Mouse (Mus musculus): ENCODE results near the gene Spindoc. TPM values are rescaled to one million over a fixed set of nuclear protein-coding genes. Genes with fewer than 3 reads are reported as not detected.

Spindoc gene
- 10.6 TPM for polyA plus RNA-seq (2014; fragmentation: Illumina TruSeq; extraction: RNeasy Lipid Tissue Mini Kit (QIAGEN cat#74804); ENCODE audit: low read depth, low replicate concordance)

DNA sequence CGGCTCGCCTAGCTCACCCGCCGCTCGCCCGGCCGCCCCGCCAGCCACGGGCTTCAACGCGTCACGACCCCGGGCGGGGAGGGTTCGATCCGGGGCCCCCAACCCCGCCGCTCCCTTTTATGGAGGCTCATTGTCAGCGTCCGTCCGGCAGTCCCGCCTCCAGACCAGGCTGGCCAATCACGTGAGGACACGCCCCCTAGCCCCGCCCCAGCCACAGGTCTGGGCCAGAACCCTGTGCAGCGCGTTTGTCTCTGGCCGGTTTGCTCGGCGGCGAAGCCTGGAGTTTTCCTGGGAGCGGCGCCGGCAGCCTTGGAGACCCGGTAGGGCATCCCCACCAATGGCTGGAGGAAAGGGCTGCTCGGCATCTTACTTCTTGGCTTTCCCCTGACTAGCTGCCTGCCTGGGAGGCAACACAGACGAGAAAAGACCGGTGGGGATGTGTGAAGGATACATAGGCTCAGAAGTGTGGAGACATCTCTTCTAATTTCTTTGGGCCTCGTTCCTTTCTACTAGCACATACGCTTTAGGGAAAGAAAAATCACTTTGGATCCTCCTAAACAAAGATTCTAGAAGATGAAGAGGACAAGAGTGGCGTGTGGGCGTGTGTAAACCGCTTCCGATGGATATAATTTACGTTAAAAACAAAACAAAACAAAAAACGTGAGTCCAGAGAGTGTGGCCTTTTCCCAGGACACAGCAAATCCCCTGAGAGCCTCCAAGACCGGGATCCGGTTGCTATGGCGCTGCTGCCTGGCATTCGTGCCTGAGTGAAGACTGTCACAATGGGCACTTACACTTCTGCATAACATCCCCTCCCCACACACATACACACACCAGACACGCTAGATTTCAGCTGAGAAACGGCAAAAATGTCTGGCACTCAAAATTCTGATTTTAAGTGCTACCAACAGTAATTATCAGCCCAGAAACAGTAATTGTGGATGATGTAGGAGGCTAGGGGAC is at the start of gene Spindoc:
Spindoc (minus strand) TSS at position 92 of the 963 bp plus-strand sequence.

DNA sequence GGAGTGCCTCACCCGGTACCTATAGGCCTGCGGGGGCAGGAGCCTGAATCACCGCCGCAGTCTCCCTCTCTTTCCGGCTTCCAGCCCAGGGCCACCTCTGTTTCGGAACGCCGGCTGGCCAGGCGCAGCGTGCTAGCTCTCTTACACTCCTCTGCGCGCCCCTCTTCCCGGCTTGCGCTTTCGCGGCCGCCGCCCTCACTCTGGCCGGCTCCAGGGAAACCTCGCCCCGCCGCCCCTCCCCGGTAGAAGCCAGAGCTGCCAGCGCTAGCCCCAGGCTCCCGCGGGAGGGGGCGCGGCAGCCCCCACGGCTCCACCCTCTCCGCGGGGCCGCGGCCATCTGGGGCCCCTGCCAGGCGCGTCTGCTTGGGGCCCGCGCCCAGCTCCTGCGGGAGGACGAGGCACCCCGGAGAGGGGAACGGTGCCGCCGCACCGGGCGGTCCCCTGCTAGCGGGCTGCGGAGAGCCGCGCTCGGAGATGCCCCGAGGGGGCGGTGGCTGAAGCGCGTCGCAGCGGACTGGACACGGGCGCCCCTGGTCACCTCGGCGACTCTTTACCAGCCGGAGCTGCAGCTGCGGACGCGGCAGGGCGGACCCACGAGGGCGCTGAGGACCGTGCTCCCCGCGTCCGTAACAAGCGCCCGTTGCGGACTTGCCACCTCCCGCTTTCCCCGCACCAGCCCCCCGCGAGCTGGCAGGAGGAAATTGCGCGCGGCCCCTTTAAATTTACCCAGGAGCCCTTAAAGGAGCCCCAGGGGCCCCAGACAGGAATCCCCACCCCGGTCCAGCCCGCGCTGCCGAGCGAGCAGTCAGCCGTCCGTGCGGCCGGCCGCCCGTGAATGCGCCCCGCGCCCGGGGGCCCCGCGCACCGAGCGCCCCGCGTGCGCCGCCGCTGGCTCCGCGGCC is 34.3 kb upstream of the Spindoc start, which contains the start of gene 2700081O15Rik:
2700081O15Rik (plus strand) TSS at position 792 of the 902 bp plus-strand sequence.

DNA sequence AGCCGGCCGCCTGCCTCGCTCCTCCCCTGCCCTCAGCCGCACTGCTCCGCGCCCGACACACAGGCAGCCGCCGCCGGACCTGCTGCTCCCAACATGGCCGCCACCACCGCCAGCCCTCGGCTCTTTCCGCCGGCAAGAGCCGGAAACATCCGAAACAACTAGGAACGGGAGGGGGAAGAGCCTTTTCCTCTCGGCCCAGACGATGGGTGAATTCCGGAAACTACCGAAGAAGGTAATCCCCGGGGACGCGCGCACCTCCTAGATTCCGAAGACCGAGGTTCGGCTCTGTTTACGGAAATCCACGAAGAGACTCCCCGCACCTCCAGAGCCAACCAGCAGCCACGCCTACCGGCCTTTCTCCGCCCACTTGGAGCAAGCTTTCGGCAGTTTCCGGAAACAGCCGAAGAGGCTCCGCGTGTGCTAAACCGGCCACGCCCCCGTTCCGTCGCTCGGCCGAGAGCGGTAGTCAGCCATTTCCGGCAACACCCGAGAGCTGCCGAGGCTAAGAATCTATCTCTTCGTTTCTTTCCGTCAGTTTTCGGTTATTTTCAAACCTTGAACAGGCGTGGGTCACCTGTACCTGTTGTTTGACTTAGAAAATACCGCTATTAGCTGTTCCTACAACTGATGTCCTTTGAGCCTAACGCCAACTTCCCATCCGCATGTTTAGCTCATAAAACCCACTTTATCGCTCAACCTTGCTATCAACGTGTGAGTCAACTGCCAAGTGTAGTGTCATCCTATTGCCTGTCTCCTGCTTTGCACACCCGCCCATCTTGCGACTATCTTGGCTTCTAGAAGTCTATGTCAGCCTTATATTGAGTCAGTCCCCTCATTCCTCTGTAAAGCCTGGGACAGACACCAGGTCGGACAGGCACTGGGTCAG is 41.0 kb downstream of the Spindoc start, which contains the start of gene Mark2:
Mark2 (minus strand) TSS at position 349 of the 886 bp plus-strand sequence.

Other genes starting within 250 kb of the Spindoc start
- 73.7 TPM for gene Otub1, start 176.7 kb downstream of the Spindoc start, polyA plus RNA-seq (2014; fragmentation: Illumina TruSeq; extraction: RNeasy Lipid Tissue Mini Kit (QIAGEN cat#74804); ENCODE audit: low read depth, low replicate concordance)
- 781 TPM for gene Cox8a, start 165.4 kb downstream of the Spindoc start, polyA plus RNA-seq (2014; fragmentation: Illumina TruSeq; extraction: RNeasy Lipid Tissue Mini Kit (QIAGEN cat#74804); ENCODE audit: low read depth, low replicate concordance)
- 31.2 TPM for gene Naa40, start 141.8 kb downstream of the Spindoc start, polyA plus RNA-seq (2014; fragmentation: Illumina TruSeq; extraction: RNeasy Lipid Tissue Mini Kit (QIAGEN cat#74804); ENCODE audit: low read depth, low replicate concordance)
- gene Rcor2, start 115.7 kb downstream of the Spindoc start, polyA plus RNA-seq (2014; fragmentation: Illumina TruSeq; extraction: RNeasy Lipid Tissue Mini Kit (QIAGEN cat#74804); ENCODE audit: low read depth, low replicate concordance), result 8.1 TPM
- 49.5 TPM for gene Mark2, start 41.1 kb downstream of the Spindoc start, polyA plus RNA-seq (2014; fragmentation: Illumina TruSeq; extraction: RNeasy Lipid Tissue Mini Kit (QIAGEN cat#74804); ENCODE audit: low read depth, low replicate concordance)
- 19.0 TPM for gene 2700081O15Rik, start 34.6 kb upstream of the Spindoc start, polyA plus RNA-seq (2014; fragmentation: Illumina TruSeq; extraction: RNeasy Lipid Tissue Mini Kit (QIAGEN cat#74804); ENCODE audit: low read depth, low replicate concordance)
- gene Rtn3, start 100.3 kb upstream of the Spindoc start, polyA plus RNA-seq (2014; fragmentation: Illumina TruSeq; extraction: RNeasy Lipid Tissue Mini Kit (QIAGEN cat#74804); ENCODE audit: low read depth, low replicate concordance), result 222 TPM
- 61.4 TPM for gene Atl3, start 111.0 kb upstream of the Spindoc start, polyA plus RNA-seq (2014; fragmentation: Illumina TruSeq; extraction: RNeasy Lipid Tissue Mini Kit (QIAGEN cat#74804); ENCODE audit: low read depth, low replicate concordance)
- 187 TPM for gene Pla2g16, start 174.5 kb upstream of the Spindoc start, polyA plus RNA-seq (2014; fragmentation: Illumina TruSeq; extraction: RNeasy Lipid Tissue Mini Kit (QIAGEN cat#74804); ENCODE audit: low read depth, low replicate concordance)
- 105 TPM for gene Lgals12, start 224.2 kb upstream of the Spindoc start, polyA plus RNA-seq (2014; fragmentation: Illumina TruSeq; extraction: RNeasy Lipid Tissue Mini Kit (QIAGEN cat#74804); ENCODE audit: low read depth, low replicate concordance)
- gene Hrasls5, start 229.5 kb upstream of the Spindoc start, polyA plus RNA-seq (2014; fragmentation: Illumina TruSeq; extraction: RNeasy Lipid Tissue Mini Kit (QIAGEN cat#74804); ENCODE audit: low read depth, low replicate concordance), result 28.9 TPM